Mouse (Mus musculus) E14TG2a.4 (cell line): Measurements from ENCODE around the gene Tatdn3.

Source experiments
- H3K27me3 ChIP-seq: 2 replicates; pipeline ENCODE4 v1.6.1; 2014; ENCODE audit warnings: low read length, control low read depth; ENCODE audit not compliant: insufficient read depth
- H3K36me3 ChIP-seq: 2 replicates; pipeline ENCODE4 v1.6.1; 2014; ENCODE audit warnings: low read length, control low read depth; ENCODE audit not compliant: insufficient read depth
- H3K4me1 ChIP-seq: replicated peaks from 2 replicates; pipeline ENCODE4 v1.6.1; 2014; ENCODE audit warnings: low read depth, low read length, control low read depth
- H3K4me3 ChIP-seq: replicated peaks from 2 replicates; pipeline ENCODE4 v1.5.1; 2014; ENCODE audit warnings: mild to moderate bottlenecking, low read length
- H3K9me3 ChIP-seq: 2 replicates; pipeline ENCODE4 v1.6.1; 2014; ENCODE audit warnings: low read length, control low read depth
- CTCF ChIP-seq: conservative IDR thresholded peaks from 2 replicates; pipeline ENCODE4 v1.5.1; 2014; ENCODE audit warnings: low read length
- NANOG ChIP-seq: IDR thresholded peaks from 2 replicates; pipeline ENCODE4 v1.6.1; 2014; ENCODE audit warnings: borderline replicate concordance, low read length, mixed read lengths
- POU5F1 ChIP-seq: IDR thresholded peaks from 2 replicates; pipeline ENCODE4 v1.6.1; 2014; ENCODE audit warnings: low read length, borderline replicate concordance

The Tatdn3 gene

DNA sequence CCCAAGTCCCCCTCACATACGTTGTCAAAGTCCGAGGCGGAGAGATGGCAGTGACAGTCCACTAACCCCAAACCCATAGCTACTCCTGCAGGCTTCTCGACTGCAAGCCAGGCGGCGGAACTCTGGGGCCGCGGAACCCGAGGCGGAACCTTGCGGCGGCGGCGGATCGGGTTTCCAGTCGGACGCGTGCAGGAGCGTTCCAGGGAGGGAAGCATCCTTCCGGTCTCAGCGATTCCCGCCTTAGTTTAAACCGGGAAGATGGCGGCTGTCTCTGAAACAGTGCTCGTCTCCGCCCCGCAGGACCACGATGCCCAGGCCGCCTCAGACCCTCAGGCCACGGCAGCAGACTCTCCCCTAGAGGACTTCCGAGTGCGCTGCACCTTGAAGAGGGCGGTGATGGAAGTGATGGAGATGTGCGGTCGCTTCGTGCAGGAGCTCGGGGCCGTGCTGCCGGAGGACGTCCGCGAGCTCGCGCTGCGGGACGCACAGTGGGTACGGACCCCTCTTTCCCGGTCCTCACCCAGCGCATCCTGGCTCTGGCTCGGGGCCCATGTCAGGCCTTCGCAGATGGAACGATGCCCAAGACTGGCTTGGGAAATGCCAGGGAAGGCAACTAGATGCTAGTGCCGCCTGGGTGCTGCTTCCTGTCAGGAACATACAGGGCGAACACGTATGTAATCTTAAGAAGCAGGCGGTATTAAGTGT lies at the start of gene Tatdn3, which contains the start of gene Nsl1:
Gene Tatdn3, minus strand, starts transcription at position 152 of the 705 bp plus-strand sequence.
Gene Nsl1, plus strand, starts transcription at position 232 of the 705 bp plus-strand sequence.
- Histone ChIP-seq H3K4me3 (peak within 1 kb of the TSS; percentile 98), H3K9me3 (no peaks in the 10 kb centered on the region), H3K36me3 (peaks cover 39% of the 10 kb centered on the region), H3K27me3 (no peaks in the 10 kb centered on the region), H3K4me1 (peaks cover 40% of the 10 kb centered on the region)
- no peak for TF ChIP-seq NANOG
- TF ChIP-seq POU5F1 = no peak
- TF ChIP-seq CTCF = no peak

DNA sequence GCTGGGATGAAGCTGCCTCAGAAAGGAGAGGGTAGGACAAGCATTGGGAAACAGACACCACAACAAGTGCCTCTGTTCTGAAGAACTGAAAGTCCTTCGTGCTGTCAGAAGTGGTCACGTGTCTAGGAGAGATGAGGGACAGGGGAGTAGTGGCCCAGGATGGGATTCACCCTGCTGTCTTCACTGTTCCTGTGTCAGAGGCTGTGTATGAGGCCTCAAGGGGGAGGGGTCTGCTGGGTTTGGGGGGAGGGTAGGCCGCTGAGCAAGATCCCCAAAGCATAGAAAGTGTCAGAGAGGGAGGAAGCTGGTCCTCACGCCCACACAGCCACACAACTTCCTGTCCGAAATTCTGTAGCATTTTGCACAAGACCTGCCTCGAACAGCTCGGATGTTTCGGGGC lies 48.4 kb upstream of the Tatdn3 start:
- H3K36me3 ChIP-seq = no peaks in the 10 kb centered on the region
- TF ChIP-seq POU5F1 (no peak), NANOG (no peak), CTCF (no peak)

GRCm38 (mm10) chr1:191109907-191110306 lies 47.2 kb upstream of the Tatdn3 start:
- H3K27me3 ChIP-seq = peaks cover 37% of the 10 kb centered on the region
- TF ChIP-seq CTCF = no peak
- TF ChIP-seq NANOG = no peak
- no peak for TF ChIP-seq POU5F1
- no peaks in the 10 kb centered on the region; the same call in none of the 2 replicates for H3K4me1 ChIP-seq
- H3K36me3 ChIP-seq = no peaks in the 10 kb centered on the region
- no peaks in the 10 kb centered on the region for H3K9me3 ChIP-seq
- no peak overlapping the region for H3K4me3 ChIP-seq

More for the DNA sequence above, 48.4 kb upstream of the Tatdn3 start:
- H3K4me1 ChIP-seq = no peaks in the 10 kb centered on the region; the same call in none of the 2 replicates
- no peak overlapping the region for H3K4me3 ChIP-seq
- H3K27me3 ChIP-seq = peaks cover 36% of the 10 kb centered on the region
- H3K9me3 ChIP-seq = no peaks in the 10 kb centered on the region

DNA sequence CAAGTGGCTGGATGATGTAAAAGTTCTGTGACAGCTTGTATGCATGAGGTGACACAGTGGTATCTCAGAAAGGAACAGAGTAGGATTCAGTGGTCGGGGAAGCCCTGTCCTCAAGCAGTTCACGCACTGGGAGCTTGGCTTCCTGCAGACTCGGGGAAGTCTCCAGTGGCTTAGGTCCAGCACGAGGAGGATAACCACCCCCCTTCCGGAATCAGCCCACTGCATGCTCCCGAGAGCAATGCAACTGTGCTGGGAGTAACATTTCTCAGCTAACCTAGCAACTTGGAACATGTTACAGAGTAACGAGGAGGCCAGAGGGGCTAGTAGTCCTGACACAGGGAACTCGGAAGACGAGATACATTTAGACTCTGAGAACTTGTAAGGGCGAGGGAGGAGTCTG lies 44.6 kb upstream of the Tatdn3 start:
- no peaks in the 10 kb centered on the region; the same call in none of the 2 replicates for H3K4me1 ChIP-seq
- H3K36me3 ChIP-seq = no peaks in the 10 kb centered on the region
- no peak overlapping the region for H3K4me3 ChIP-seq
- peaks cover 29% of the 10 kb centered on the region for H3K27me3 ChIP-seq
- H3K9me3 ChIP-seq = no peaks in the 10 kb centered on the region
- TF ChIP-seq NANOG = no peak
- TF ChIP-seq POU5F1 = no peak
- TF ChIP-seq CTCF = no peak

GRCm38 (mm10) chr1:191105246-191105645 lies 42.5 kb upstream of the Tatdn3 start:
- no peak overlapping the region for H3K4me3 ChIP-seq
- peaks cover 28% of the 10 kb centered on the region for H3K27me3 ChIP-seq
- no peaks in the 10 kb centered on the region for H3K36me3 ChIP-seq
- TF ChIP-seq POU5F1 = no peak
- TF ChIP-seq CTCF = no peak
- no peak for TF ChIP-seq NANOG
- H3K9me3 ChIP-seq = no peaks in the 10 kb centered on the region
- no peaks in the 10 kb centered on the region for H3K4me1 ChIP-seq

- TF ChIP-seq NANOG = no peak
- TF ChIP-seq CTCF = no peak
- no peak for TF ChIP-seq POU5F1
- H3K36me3 ChIP-seq = no peaks in the 10 kb centered on the region
- H3K27me3 ChIP-seq = peaks cover 46% of the 10 kb centered on the region
Observed at GRCm38 (mm10) chr1:191102730-191103370, 40.1 kb upstream of the Tatdn3 start.

DNA sequence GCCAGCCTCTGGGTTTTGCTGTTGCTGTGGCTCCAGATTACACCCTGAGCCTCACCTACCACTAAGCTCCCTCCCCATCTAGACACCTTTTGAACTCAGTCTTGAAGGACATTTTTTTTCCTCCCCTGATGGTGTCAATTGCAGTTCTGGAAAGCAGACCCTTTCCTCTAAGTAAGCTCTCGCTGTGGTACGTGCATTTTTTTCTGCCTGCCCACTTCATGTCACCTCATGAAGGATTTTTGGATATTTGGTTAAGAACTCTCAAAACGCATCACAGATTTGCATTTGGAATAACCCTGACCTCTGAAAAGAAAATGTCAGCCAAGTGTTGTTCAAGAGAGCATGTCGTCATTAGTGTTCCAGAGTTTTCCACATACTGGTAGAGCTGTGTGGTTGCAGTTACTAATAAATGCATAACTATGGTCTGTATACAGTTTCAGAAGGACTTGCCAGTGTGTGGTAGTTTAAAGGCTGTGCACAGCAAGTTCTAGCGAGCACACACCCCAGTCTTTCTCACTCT lies 37.1 kb upstream of the Tatdn3 start:
- Histone ChIP-seq H3K27me3 (peaks cover 49% of the 10 kb centered on the region), H3K4me3 (no peak overlapping the region), H3K36me3 (no peaks in the 10 kb centered on the region), H3K9me3 (no peaks in the 10 kb centered on the region), H3K4me1 (peaks cover 14% of the 10 kb centered on the region)
- TF ChIP-seq POU5F1 = no peak
- TF ChIP-seq NANOG = no peak
- no peak for TF ChIP-seq CTCF

More at GRCm38 (mm10) chr1:191102730-191103370, 40.1 kb upstream of the Tatdn3 start:
- peaks cover 4% of the 10 kb centered on the region; the same call in 1 of the 2 replicates for H3K4me1 ChIP-seq
- no peaks in the 10 kb centered on the region for H3K9me3 ChIP-seq
- H3K4me3 ChIP-seq = no peak overlapping the region

DNA sequence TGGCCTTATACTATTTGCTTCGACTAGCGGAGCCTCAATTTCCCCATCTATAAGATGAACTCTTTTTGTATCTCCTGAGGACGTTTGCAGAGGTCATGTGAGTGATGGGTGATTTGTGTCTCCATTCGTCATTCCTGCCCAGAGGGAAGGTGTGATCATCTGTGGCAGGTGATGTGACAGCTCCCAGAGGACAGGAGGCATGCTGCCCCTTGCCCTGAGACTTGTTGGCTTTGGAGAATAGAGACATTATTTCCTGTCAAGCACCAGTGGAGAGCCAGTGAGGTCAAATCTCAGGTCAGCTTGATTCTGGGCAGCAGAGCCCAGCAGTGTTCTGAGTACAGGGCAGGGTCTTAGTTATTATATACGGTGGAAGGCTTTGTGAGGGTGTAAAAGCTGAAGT lies 36.4 kb upstream of the Tatdn3 start:
- H3K27me3 ChIP-seq = peaks cover 49% of the 10 kb centered on the region
- no peak for TF ChIP-seq CTCF
- no peaks in the 10 kb centered on the region for H3K36me3 ChIP-seq
- peaks cover 14% of the 10 kb centered on the region for H3K4me1 ChIP-seq
- H3K4me3 ChIP-seq = no peak overlapping the region
- H3K9me3 ChIP-seq = no peaks in the 10 kb centered on the region
